ENCODE assay signal across 8 mouse cellular contexts in genomic region chr1:78819592-78819991, GRCm38 (mm10). TPM values are rescaled to one million over a fixed set of nuclear protein-coding genes. Genes with fewer than 3 reads are reported as not detected.
DNase-seq lines count a peak whose midpoint lies in the region; ATAC-seq and TF ChIP-seq lines count a peak whose summit lies in the region.

No protein-coding gene starts in this region.

- no peak overlapping the region for H3K9ac ChIP-seq in kidney, embryonic 16.5 days (replicated peaks; ENCODE audit: low read length)
- H3K9ac ChIP-seq in heart, embryonic 14.5 days (ENCODE audit: low read length), result 0 out of 2 replicates have a peak overlapping the region, but pooled peaks have one; percentile 38
- H3K9ac ChIP-seq in lung, postnatal 0 days (replicated peaks; ENCODE audit: low read depth), result no peak overlapping the region

- H3K9me3 ChIP-seq in kidney, embryonic 16.5 days (ENCODE audit: low read length), result no peaks in the 10 kb centered on the region
- H3K9me3 ChIP-seq in embryonic facial prominence, embryonic 10.5 days, result no peaks in the 10 kb centered on the region
- H3K9me3 ChIP-seq in heart, embryonic 14.5 days (ENCODE audit: control insufficient read depth, low read length), result no peaks in the 10 kb centered on the region
- H3K9me3 ChIP-seq in lung, postnatal 0 days (ENCODE audit: low read length), result no peaks in the 10 kb centered on the region

- peak overlapping the region; percentile 24; the same call in 1 of the 2 replicates for H3K4me2 ChIP-seq in kidney, embryonic 16.5 days (replicated peaks; ENCODE audit: low read depth, low read length)
- peak overlapping the region; percentile 21 for H3K4me2 ChIP-seq in heart, embryonic 14.5 days (ENCODE audit: low read length)
- H3K4me2 ChIP-seq in lung, postnatal 0 days (replicated peaks; ENCODE audit: low read depth, low read length), result peak overlapping the region; percentile 39

- 42% methylated on average over 7 of the region's 7 CpGs for WGBS in kidney, embryonic 16.5 days
- 71% methylated on average over 7 of the region's 7 CpGs for WGBS in embryonic facial prominence, embryonic 10.5 days
- 13% methylated on average over 7 of the region's 7 CpGs for WGBS in heart, embryonic 14.5 days
- 15% methylated on average over 7 of the region's 7 CpGs for whole genome bisulfite sequencing in lung, postnatal 0 days

- peak; percentile 58; the same call in 1 of the 2 replicates for ATAC-seq in kidney, embryonic 16.5 days (ENCODE audit: low FRiP score, low TSS enrichment)
- ATAC-seq in heart, embryonic 14.5 days (ENCODE audit: insufficient number of reproducible peaks, insufficient read depth, low FRiP score, low read depth), result peak; percentile 78
- peak; percentile 76 for ATAC-seq in lung, postnatal 0 days

- DNase-seq in kidney, adult 11 months, result no peak
- no peak for DNase-seq in embryonic facial prominence, embryonic 10.5 days (ENCODE audit: low spot score)
- DNase-seq in lung, postnatal 0 days (ENCODE audit: low spot score), result peak; percentile 91
- no peak for DNase-seq in B cell, adult 2 months
- DNase-seq in thymus, postnatal 4 days, result no peak
- DNase-seq in layer of hippocampus, postnatal 25 days (ENCODE audit: extremely low spot score in 1 of 2, low spot score in 1 of 2), result no peak

- H3K4me3 ChIP-seq in kidney, embryonic 16.5 days (ENCODE audit: low read length), result no peak overlapping the region
- no peak overlapping the region for H3K4me3 ChIP-seq in embryonic facial prominence, embryonic 10.5 days
- no peak overlapping the region for H3K4me3 ChIP-seq in heart, embryonic 14.5 days (ENCODE audit: control insufficient read depth in 1 of 2, insufficient read depth in 1 of 2, low read depth in 1 of 2, low read length in 2 of 2)
- H3K4me3 ChIP-seq in lung, postnatal 0 days (ENCODE audit: low read depth, low read length), result no peak overlapping the region

- H3K4me1 ChIP-seq in kidney, embryonic 16.5 days (ENCODE audit: insufficient read depth, low read length), result peaks cover 35% of the 10 kb centered on the region
- peaks cover 50% of the 10 kb centered on the region for H3K4me1 ChIP-seq in embryonic facial prominence, embryonic 10.5 days
- peaks cover 18 to 24% of the 10 kb centered on the region in 2 experiments for H3K4me1 ChIP-seq in heart, embryonic 14.5 days (ENCODE audit: control insufficient read depth in 2 of 2, insufficient read depth in 2 of 2, low read length in 2 of 2)
- H3K4me1 ChIP-seq in lung, postnatal 0 days (ENCODE audit: insufficient read depth, low read depth, low read length), result no peaks in the 10 kb centered on the region; the same call in 1 of the 2 replicates

- peak; percentile 45; the same call in 1 of the 2 replicates for TF ChIP-seq EP300 in lung, postnatal 0 days (IDR thresholded peaks at IDR 0.05)

- no peaks in the 10 kb centered on the region for H3K27me3 ChIP-seq in kidney, embryonic 16.5 days (ENCODE audit: insufficient read depth, low read length)
- no peaks in the 10 kb centered on the region for H3K27me3 ChIP-seq in embryonic facial prominence, embryonic 10.5 days (replicated peaks; ENCODE audit: low read depth, poor library complexity, severe bottlenecking)
- H3K27me3 ChIP-seq in heart, embryonic 14.5 days (ENCODE audit: control insufficient read depth, insufficient read depth, low read length), result no peaks in the 10 kb centered on the region
- no peaks in the 10 kb centered on the region for H3K27me3 ChIP-seq in lung, postnatal 0 days (replicated peaks; ENCODE audit: insufficient read depth, low read length)

- peak overlapping the region; percentile 87 for H3K27ac ChIP-seq in kidney, embryonic 16.5 days (ENCODE audit: low read length)
- peak overlapping the region; percentile 51; the same call in 1 of the 2 replicates for H3K27ac ChIP-seq in embryonic facial prominence, embryonic 10.5 days (replicated peaks)
- peak overlapping the region; percentile 85 to 87 for H3K27ac ChIP-seq in heart, embryonic 14.5 days (replicated peaks in 1 of 2; ENCODE audit: control insufficient read depth in 1 of 2, insufficient read depth in 1 of 2, low read depth in 2 of 2, low read length in 2 of 2)
- peak overlapping the region; percentile 72; the same call in 1 of the 2 replicates for H3K27ac ChIP-seq in lung, postnatal 0 days (ENCODE audit: low read length)

- TF ChIP-seq CTCF in lung, postnatal 0 days (IDR thresholded peaks at IDR 0.05), result no peak

- no peaks in the 10 kb centered on the region for H3K36me3 ChIP-seq in kidney, embryonic 16.5 days (ENCODE audit: insufficient read depth, low read length)
- H3K36me3 ChIP-seq in embryonic facial prominence, embryonic 10.5 days (replicated peaks), result no peaks in the 10 kb centered on the region
- no peaks in the 10 kb centered on the region for H3K36me3 ChIP-seq in heart, embryonic 14.5 days (ENCODE audit: control insufficient read depth, insufficient read depth, low read length)
- no peaks in the 10 kb centered on the region for H3K36me3 ChIP-seq in lung, postnatal 0 days (ENCODE audit: insufficient read depth, low read length)

RNA-seq across cellular contexts. Expression of gene Kcne4, which starts 3.0 kb away (rescaled TPM):
- polyA plus RNA-seq in kidney, embryonic 16.5 days (2015; fragmentation: Nextera tagmentation; extraction: Ambion mirVana), result 9.8 and 10.6 TPM in 2 replicates
- 0.11 and 0.36 TPM in 2 replicates for polyA plus RNA-seq in embryonic facial prominence, embryonic 10.5 days (2016; fragmentation: Nextera tagmentation; extraction: Ambion mirVana)
- 3.3 and 4.2 TPM in 2 replicates for polyA plus RNA-seq in heart, embryonic 14.5 days (2014; fragmentation: Nextera tagmentation; extraction: Ambion mirVana)
- 10.1 and 12.6 TPM in 2 replicates for polyA plus RNA-seq in lung, postnatal 0 days (2015; fragmentation: Nextera tagmentation; extraction: Ambion mirVana)
- total RNA-seq in layer of hippocampus, postnatal 25 days (2021), result under 1 TPM; 0.62 to 0.73 TPM
